Mouse (Mus musculus) intestine, embryonic 14.5 days (tissue): ENCODE measurements around the gene Omp. TPM values are rescaled to one million over a fixed set of nuclear protein-coding genes. Genes with fewer than 3 reads are reported as not detected.
A peak's percentile ranks its signal among the peaks of the same experiment; 100 is the strongest.

Experiments used
- ATAC-seq: fragments of 200-750 bp; cut with Nextera tagmentation; replicated peaks from 2 replicates; pipeline ENCODE4 v1.8.0; 2017; ENCODE audit warnings: low read depth, moderate number of reproducible peaks, moderate TSS enrichment, moderate library complexity; ENCODE audit not compliant: low FRiP score, low TSS enrichment
- DNase-seq: peaks from one replicate; pipeline ENCODE4 v3.0.0-alpha.2; 2018; ENCODE audit warnings: low spot score
- H3K27ac ChIP-seq: fragments of 300-500 bp; sonication (generic); 2 replicates; pipeline ENCODE4 v1.5.1; 2014; ENCODE audit warnings: low read depth, mild to moderate bottlenecking, control low read depth
- H3K27me3 ChIP-seq: fragments of 300-500 bp; sonication (generic); replicated peaks from 2 replicates; pipeline ENCODE4 v1.6.1; 2014; ENCODE audit warnings: low read length, control low read depth; ENCODE audit not compliant: control insufficient read depth, insufficient read depth
- H3K36me3 ChIP-seq: fragments of 300-500 bp; sonication (generic); 2 replicates; pipeline ENCODE4 v1.6.1; 2014; ENCODE audit warnings: low read length, control low read depth; ENCODE audit not compliant: control insufficient read depth, insufficient read depth
- H3K4me1 ChIP-seq: fragments of 300-500 bp; sonication (generic); replicated peaks from 2 replicates; pipeline ENCODE4 v1.6.1; 2014; ENCODE audit warnings: low read length, control low read depth, mixed read lengths; ENCODE audit not compliant: control insufficient read depth, insufficient read depth
- H3K4me2 ChIP-seq: fragments of 300-500 bp; sonication (generic); 2 replicates; pipeline ENCODE4 v1.6.1; 2014; ENCODE audit warnings: low read length
- H3K4me3 ChIP-seq: fragments of 300-500 bp; sonication (generic); 2 replicates; pipeline ENCODE4 v1.5.1; 2014; ENCODE audit warnings: low read depth, low read length, control low read depth, mixed read lengths
- H3K9ac ChIP-seq: fragments of 300-500 bp; sonication (generic); 2 replicates; pipeline ENCODE4 v1.6.1; 2014; ENCODE audit warnings: mild to moderate bottlenecking, low read length
- H3K9me3 ChIP-seq: fragments of 300-500 bp; sonication (generic); 2 replicates; pipeline ENCODE4 v1.6.1; 2016; ENCODE audit warnings: low read length, control low read depth; ENCODE audit not compliant: control insufficient read depth
- WGBS: fragments of 180-500 bp; shearing (Covaris S2); extraction: QIAGEN DNeasy Blood & Tissue Kit; methylation state at CpG from one replicate; pipeline ENCODE4 v1.1.7; 2014; 5-methylcytosine and 5-hydroxymethylcytosine counted together
- polyA plus RNA-seq: library from polyadenylated mRNA; unstranded; fragments of >200 nt; fragmentation: Nextera tagmentation; extraction: Ambion mirVana; gene quantifications from 2 replicates; pipeline ENCODE4 v1.2.1, GENCODE M21; 2014

Gene Omp
- polyA plus RNA-seq, 1 experiment from 2014 or later, result 0.47 TPM

GRCm38 (mm10) chr7:98174883-98175755, 29.8 kb upstream of the Omp start:
- no peak overlapping the region for H3K4me3 ChIP-seq
- H3K4me2 ChIP-seq, result no peak overlapping the region
- H3K9ac ChIP-seq, result no peak overlapping the region
- H3K9me3 ChIP-seq, result no peaks in the 10 kb centered on the region
- 70% methylated on average over 4 of the region's 4 CpGs for WGBS
- no peaks in the 10 kb centered on the region for H3K27me3 ChIP-seq
- peaks cover 3% of the 10 kb centered on the region; the same call in 1 of the 2 replicates for H3K4me1 ChIP-seq
- DNase-seq (no peak), ATAC-seq (no peak)
- no peaks in the 10 kb centered on the region for H3K36me3 ChIP-seq
- no peak overlapping the region for H3K27ac ChIP-seq

- H3K36me3 ChIP-seq, result no peaks in the 10 kb centered on the region
- H3K9ac ChIP-seq, result no peak overlapping the region
- WGBS, result 40% methylated on average over 4 of the region's 4 CpGs
- no peak overlapping the region for H3K27ac ChIP-seq
- no peak overlapping the region for H3K4me3 ChIP-seq
- H3K4me1 ChIP-seq, result peaks cover under 1% of the 10 kb centered on the region; the same call in 1 of the 2 replicates
- ATAC-seq (no peak), DNase-seq (no peak)
- H3K9me3 ChIP-seq, result no peaks in the 10 kb centered on the region
- H3K27me3 ChIP-seq, result no peaks in the 10 kb centered on the region
- H3K4me2 ChIP-seq, result no peak overlapping the region
Measured at GRCm38 (mm10) chr7:98173408-98173807, 28.1 kb upstream of the Omp start.

GRCm38 (mm10) chr7:98172661-98173060, 27.4 kb upstream of the Omp start:
- H3K27ac ChIP-seq, result no peak overlapping the region
- H3K27me3 ChIP-seq, result no peaks in the 10 kb centered on the region
- H3K9me3 ChIP-seq, result no peaks in the 10 kb centered on the region
- H3K4me3 ChIP-seq, result no peak overlapping the region
- no peak overlapping the region for H3K4me2 ChIP-seq
- DNase-seq (no peak), ATAC-seq (no peak)
- 80% methylated on average over 8 of the region's 8 CpGs for WGBS
- H3K36me3 ChIP-seq, result no peaks in the 10 kb centered on the region
- no peaks in the 10 kb centered on the region; the same call in 1 of the 2 replicates for H3K4me1 ChIP-seq
- H3K9ac ChIP-seq, result no peak overlapping the region

- no peak overlapping the region for H3K4me2 ChIP-seq
- no peaks in the 10 kb centered on the region for H3K27me3 ChIP-seq
- no peak overlapping the region for H3K9ac ChIP-seq
- no peak for DNase-seq
- no peak; the same call in 1 of the 2 replicates for ATAC-seq
- no peak overlapping the region for H3K27ac ChIP-seq
- 68% methylated on average over 6 of the region's 6 CpGs for WGBS
- no peaks in the 10 kb centered on the region for H3K9me3 ChIP-seq
- no peaks in the 10 kb centered on the region; the same call in 1 of the 2 replicates for H3K4me1 ChIP-seq
- no peaks in the 10 kb centered on the region for H3K36me3 ChIP-seq
- H3K4me3 ChIP-seq, result no peak overlapping the region
Measured at GRCm38 (mm10) chr7:98171141-98172073, 26.1 kb upstream of the Omp start.

- 53% methylated on average over 10 of the region's 10 CpGs for WGBS
- 0 out of 2 replicates have a peak overlapping the region, but pooled peaks have one; percentile 11 for H3K27ac ChIP-seq
- H3K4me2 ChIP-seq, result no peak overlapping the region
- H3K4me1 ChIP-seq, result peaks cover 18% of the 10 kb centered on the region
- ATAC-seq (no peak), DNase-seq (no peak)
- no peaks in the 10 kb centered on the region for H3K36me3 ChIP-seq
- H3K27me3 ChIP-seq, result no peaks in the 10 kb centered on the region
- H3K4me3 ChIP-seq, result no peak overlapping the region
- no peak overlapping the region for H3K9ac ChIP-seq
- no peaks in the 10 kb centered on the region for H3K9me3 ChIP-seq
Measured at GRCm38 (mm10) chr7:98164999-98165528, 19.8 kb upstream of the Omp start.

- 79% methylated on average over 9 of the region's 9 CpGs for WGBS
- peaks cover 19% of the 10 kb centered on the region for H3K4me1 ChIP-seq
- no peaks in the 10 kb centered on the region for H3K9me3 ChIP-seq
- no peak for ATAC-seq
- no peaks in the 10 kb centered on the region for H3K36me3 ChIP-seq
- H3K4me3 ChIP-seq, result no peak overlapping the region
- no peak overlapping the region for H3K9ac ChIP-seq
- H3K4me2 ChIP-seq, result no peak overlapping the region
- DNase-seq, result no peak
- 0 out of 2 replicates have a peak overlapping the region, but pooled peaks have one; percentile 11 for H3K27ac ChIP-seq
- H3K27me3 ChIP-seq, result no peaks in the 10 kb centered on the region
Measured at GRCm38 (mm10) chr7:98164382-98164998, 19.2 kb upstream of the Omp start.

GRCm38 (mm10) chr7:98163700-98164099, 18.4 kb upstream of the Omp start:
- DNase-seq (no peak), ATAC-seq (no peak)
- Histone ChIP-seq H3K4me3 (no peak overlapping the region), H3K27ac (no peak overlapping the region), H3K27me3 (no peaks in the 10 kb centered on the region), H3K9me3 (no peaks in the 10 kb centered on the region), H3K4me1 (peaks cover 26% of the 10 kb centered on the region), H3K9ac (no peak overlapping the region), H3K36me3 (no peaks in the 10 kb centered on the region), H3K4me2 (no peak overlapping the region)
- WGBS, result 50% methylated on average over 3 of the region's 3 CpGs

GRCm38 (mm10) chr7:98162239-98162638, 16.9 kb upstream of the Omp start:
- no peaks in the 10 kb centered on the region for H3K9me3 ChIP-seq
- H3K36me3 ChIP-seq, result no peaks in the 10 kb centered on the region
- H3K9ac ChIP-seq, result no peak overlapping the region
- 67% methylated on average over 6 of the region's 6 CpGs for WGBS
- no peaks in the 10 kb centered on the region for H3K27me3 ChIP-seq
- no peak overlapping the region for H3K27ac ChIP-seq
- no peak for DNase-seq
- peaks cover 33% of the 10 kb centered on the region for H3K4me1 ChIP-seq
- no peak overlapping the region for H3K4me3 ChIP-seq
- H3K4me2 ChIP-seq, result no peak overlapping the region
- no peak for ATAC-seq
